Mouse (Mus musculus): ENCODE measurements around the gene Slc43a2. TPM values are rescaled to one million over a fixed set of nuclear protein-coding genes. Genes with fewer than 3 reads are reported as not detected.

The Slc43a2 gene
- polyA plus RNA-seq, 1 experiment from 2014 or later, result 6.4 TPM

GRCm38 (mm10) chr11:75563851-75564548 lies 32.5 kb downstream of the Slc43a2 start:
- peaks cover 4% of the 10 kb centered on the region; the same call in 1 of the 2 replicates for H3K4me1 ChIP-seq (replicated peaks; ENCODE audit: control insufficient read depth, insufficient read depth)
- no peak overlapping the region for H3K4me2 ChIP-seq (replicated peaks; ENCODE audit: low read depth)
- whole genome bisulfite sequencing, result 33% methylated on average over 18 of the region's 18 CpGs
- H3K9me3 ChIP-seq (ENCODE audit: control insufficient read depth, low read length), result no peaks in the 10 kb centered on the region
- ATAC-seq (ENCODE audit: low FRiP score, low TSS enrichment) (peak; percentile 62), DNase-seq (ENCODE audit: low spot score) (peak; percentile 76)
- H3K27ac ChIP-seq (replicated peaks), result peak overlapping the region; percentile 78
- no peaks in the 10 kb centered on the region for H3K36me3 ChIP-seq (ENCODE audit: control insufficient read depth, insufficient read depth, low read length)
- no peak for TF ChIP-seq CTCF (IDR thresholded peaks at IDR 0.05; ENCODE audit: low read depth)
- no peak for TF ChIP-seq EP300 (optimal IDR thresholded peaks at IDR 0.05)
- H3K4me3 ChIP-seq (ENCODE audit: low read depth, low read length), result no peak overlapping the region
- no peaks in the 10 kb centered on the region for H3K27me3 ChIP-seq (ENCODE audit: control insufficient read depth, insufficient read depth, low read length)
- H3K9ac ChIP-seq (ENCODE audit: low read length), result 0 out of 2 replicates have a peak overlapping the region, but pooled peaks have one; percentile 31

GRCm38 (mm10) chr11:75565849-75566248 lies 34.4 kb downstream of the Slc43a2 start:
- Histone ChIP-seq H3K36me3 (ENCODE audit: control insufficient read depth, insufficient read depth, low read length) (no peaks in the 10 kb centered on the region), H3K27ac (replicated peaks) (peak overlapping the region; percentile 40; the same call in 1 of the 2 replicates), H3K4me2 (replicated peaks; ENCODE audit: low read depth) (no peak overlapping the region), H3K9me3 (ENCODE audit: control insufficient read depth, low read length) (no peaks in the 10 kb centered on the region), H3K4me1 (replicated peaks; ENCODE audit: control insufficient read depth, insufficient read depth) (peaks cover 4% of the 10 kb centered on the region; the same call in 1 of the 2 replicates), H3K4me3 (ENCODE audit: low read depth, low read length) (no peak overlapping the region), H3K27me3 (ENCODE audit: control insufficient read depth, insufficient read depth, low read length) (no peaks in the 10 kb centered on the region), H3K9ac (ENCODE audit: low read length) (no peak overlapping the region)
- DNase-seq (ENCODE audit: low spot score), result no peak
- 60% methylated on average over 2 of the region's 2 CpGs for WGBS
- no peak for TF ChIP-seq CTCF (IDR thresholded peaks at IDR 0.05; ENCODE audit: low read depth)
- no peak for TF ChIP-seq EP300 (optimal IDR thresholded peaks at IDR 0.05)
- no peak for ATAC-seq (ENCODE audit: low FRiP score, low TSS enrichment)

GRCm38 (mm10) chr11:75566276-75567196 lies 35.0 kb downstream of the Slc43a2 start:
- Histone ChIP-seq H3K4me1 (replicated peaks; ENCODE audit: control insufficient read depth, insufficient read depth) (peaks cover 4% of the 10 kb centered on the region; the same call in 1 of the 2 replicates), H3K27me3 (ENCODE audit: control insufficient read depth, insufficient read depth, low read length) (no peaks in the 10 kb centered on the region), H3K4me2 (replicated peaks; ENCODE audit: low read depth) (no peak overlapping the region), H3K27ac (replicated peaks) (0 out of 2 replicates have a peak overlapping the region, but pooled peaks have one; percentile 40), H3K9me3 (ENCODE audit: control insufficient read depth, low read length) (no peaks in the 10 kb centered on the region), H3K4me3 (ENCODE audit: low read depth, low read length) (no peak overlapping the region), H3K36me3 (ENCODE audit: control insufficient read depth, insufficient read depth, low read length) (no peaks in the 10 kb centered on the region), H3K9ac (ENCODE audit: low read length) (no peak overlapping the region)
- DNase-seq (ENCODE audit: low spot score) (no peak), ATAC-seq (ENCODE audit: low FRiP score, low TSS enrichment) (no peak)
- 75% methylated on average over 13 of the region's 13 CpGs for WGBS
- TF ChIP-seq EP300 (optimal IDR thresholded peaks at IDR 0.05), result no peak
- TF ChIP-seq CTCF (IDR thresholded peaks at IDR 0.05; ENCODE audit: low read depth), result no peak

DNA sequence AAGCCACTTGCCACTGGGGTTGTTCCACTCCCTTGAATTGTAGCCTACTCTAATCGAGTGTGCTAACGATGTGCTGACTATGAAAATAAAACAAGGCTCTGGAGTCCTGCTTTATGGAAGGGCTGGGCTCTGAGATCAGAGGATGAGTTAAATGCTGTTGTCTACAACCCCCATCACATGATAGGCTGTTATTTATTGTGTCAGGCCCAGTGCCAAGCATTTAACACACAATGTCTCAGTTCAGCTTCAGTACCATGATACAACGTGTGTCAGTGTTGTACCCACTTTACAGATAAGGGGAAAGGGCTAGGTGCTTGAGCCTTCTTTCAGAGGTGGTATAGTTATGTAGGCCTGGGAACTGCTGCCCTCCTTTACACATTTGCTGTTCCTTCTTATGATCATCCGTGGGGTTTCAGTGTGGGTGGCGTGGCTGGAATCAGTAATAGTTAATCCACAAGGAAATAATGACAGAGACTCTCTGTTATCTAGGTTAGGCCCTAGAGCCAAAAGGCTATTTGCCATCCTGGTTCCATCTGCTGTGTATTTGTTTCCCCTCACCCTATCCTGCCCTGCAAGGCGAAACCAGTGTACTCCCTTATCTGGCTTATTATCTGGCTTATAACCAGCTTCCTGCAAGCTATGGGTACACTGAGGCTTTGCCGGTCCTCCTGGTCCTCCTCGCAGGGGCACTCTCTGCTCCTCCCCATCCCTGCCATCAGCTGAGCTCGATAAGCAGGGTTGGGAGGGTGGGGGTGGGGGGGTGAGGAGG lies 36.0 kb downstream of the Slc43a2 start:
- H3K36me3 ChIP-seq (ENCODE audit: control insufficient read depth, insufficient read depth, low read length), result no peaks in the 10 kb centered on the region
- ATAC-seq (ENCODE audit: low FRiP score, low TSS enrichment) (no peak), DNase-seq (ENCODE audit: low spot score) (peak; percentile 12)
- H3K4me1 ChIP-seq (replicated peaks; ENCODE audit: control insufficient read depth, insufficient read depth), result peaks cover 4% of the 10 kb centered on the region; the same call in 1 of the 2 replicates
- WGBS, result 55% methylated on average over 9 of the region's 9 CpGs
- no peak overlapping the region for H3K9ac ChIP-seq (ENCODE audit: low read length)
- H3K27me3 ChIP-seq (ENCODE audit: control insufficient read depth, insufficient read depth, low read length), result no peaks in the 10 kb centered on the region
- H3K4me2 ChIP-seq (replicated peaks; ENCODE audit: low read depth), result no peak overlapping the region
- no peak overlapping the region for H3K4me3 ChIP-seq (ENCODE audit: low read depth, low read length)
- H3K9me3 ChIP-seq (ENCODE audit: control insufficient read depth, low read length), result no peaks in the 10 kb centered on the region
- no peak overlapping the region for H3K27ac ChIP-seq (replicated peaks)
- TF ChIP-seq CTCF (IDR thresholded peaks at IDR 0.05; ENCODE audit: low read depth) (no peak), EP300 (optimal IDR thresholded peaks at IDR 0.05) (no peak)

- ATAC-seq (ENCODE audit: low FRiP score, low TSS enrichment) (no peak), DNase-seq (ENCODE audit: low spot score) (peak; percentile 12)
- H3K36me3 ChIP-seq (ENCODE audit: control insufficient read depth, insufficient read depth, low read length), result no peaks in the 10 kb centered on the region
- WGBS, result 80% methylated on average over 6 of the region's 6 CpGs
- H3K27me3 ChIP-seq (ENCODE audit: control insufficient read depth, insufficient read depth, low read length), result no peaks in the 10 kb centered on the region
- H3K4me3 ChIP-seq (ENCODE audit: low read depth, low read length), result no peak overlapping the region
- no peak overlapping the region for H3K9ac ChIP-seq (ENCODE audit: low read length)
- H3K4me2 ChIP-seq (replicated peaks; ENCODE audit: low read depth), result no peak overlapping the region
- H3K9me3 ChIP-seq (ENCODE audit: control insufficient read depth, low read length), result no peaks in the 10 kb centered on the region
- no peak for TF ChIP-seq CTCF (IDR thresholded peaks at IDR 0.05; ENCODE audit: low read depth)
- no peak for TF ChIP-seq EP300 (optimal IDR thresholded peaks at IDR 0.05)
- peaks cover 4% of the 10 kb centered on the region; the same call in 1 of the 2 replicates for H3K4me1 ChIP-seq (replicated peaks; ENCODE audit: control insufficient read depth, insufficient read depth)
- no peak overlapping the region for H3K27ac ChIP-seq (replicated peaks)
Observed at GRCm38 (mm10) chr11:75568115-75568511, 36.6 kb downstream of the Slc43a2 start.

Data from stomach, postnatal 0 days (tissue).